Mouse (Mus musculus) thymus, adult 2 months (tissue): Measurements from ENCODE around the gene Cldnd2.

Source experiments
- CTCF ChIP-seq: fragments of 200-500 bp; IDR thresholded peaks from 2 replicates; pipeline ENCODE4 v1.5.1; 2012; ENCODE audit warnings: mild to moderate bottlenecking, control low read depth, low read length, moderate library complexity, borderline replicate concordance; ENCODE audit not compliant: control insufficient read depth, poor library complexity, insufficient read depth; ENCODE audit errors: extremely low read depth
- POLR2A ChIP-seq: fragments of 200-500 bp; IDR thresholded peaks from 2 replicates; pipeline ENCODE4 v1.6.1; 2012; ENCODE audit warnings: mild to moderate bottlenecking, low read length, control low read depth, moderate library complexity; ENCODE audit not compliant: control insufficient read depth, poor library complexity, insufficient read depth; ENCODE audit errors: extremely low read depth

- TF ChIP-seq POLR2A, result no peak
- TF ChIP-seq CTCF, result no peak
These were observed 13.2 kb downstream of the Cldnd2 start for GRCm38 (mm10) chr7:43453599-43454355.
